Mouse (Mus musculus) heart, postnatal 14 days (tissue): ENCODE results near the gene Sertad3. TPM values are rescaled to one million over a fixed set of nuclear protein-coding genes. Genes with fewer than 3 reads are reported as not detected.

Experiments used
- DNase-seq, 2 experiments: peaks; one replicate each; pipeline ENCODE4 v3.0.0; 2021 to 2022
- intact Hi-C: fragments of 180-260 bp; cut with DNase I; formaldehyde crosslinking; loops from one replicate; pipeline ENCODE4 v1.15.1; 2025
- total RNA-seq, 2 experiments: library from RNA; stranded (reverse); gene quantifications; 2 replicates each; pipeline ENCODE4 v1.2.3; 2021

Gene Sertad3
- total RNA-seq, 2 experiments from 2014 or later, result 7.6 to 8.5 TPM

DNA sequence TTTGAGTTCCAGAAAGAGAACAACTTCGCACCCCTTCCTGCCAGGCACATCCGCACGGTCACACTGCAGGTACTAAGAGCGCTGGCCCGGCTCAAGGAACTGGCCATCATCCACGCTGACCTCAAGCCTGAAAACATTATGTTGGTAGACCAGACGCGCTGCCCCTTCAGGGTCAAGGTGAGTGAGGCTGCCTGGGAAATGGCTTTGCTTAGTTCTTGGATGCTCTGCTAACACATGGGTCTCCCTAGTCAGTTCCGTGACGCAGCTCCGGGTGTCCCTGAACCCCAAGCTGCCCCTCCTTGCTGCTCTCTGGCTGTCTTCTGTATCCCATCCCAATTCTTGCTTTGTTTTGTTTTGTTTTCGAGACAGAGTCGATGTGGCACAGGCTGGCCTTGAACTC is 50.2 kb downstream of the Sertad3 start:
- intact Hi-C loops, result loop anchor here (10.0 kb wide), 1 partner anchor 49 kb away; the partner anchor contains the start of gene Sertad3
- DNase-seq, result no peak

- intact Hi-C loops, result loop anchor here (2.0 to 10.0 kb wide), 4 partner anchors 51 to 189 kb away; partner anchors contain the start of genes Ltbp4 and Sertad3
- DNase-seq, result peak; percentile 86 to 89
These were observed 52.7 kb downstream of the Sertad3 start for GRCm38 (mm10) chr7:27526039-27526827.

Other genes with a start within 250 kb of the Sertad3 start
- 1 to 10 TPM; 4.5 to 5.5 TPM for gene Itpkc, start 245.1 kb upstream of the Sertad3 start, total RNA-seq
- 1 to 10 TPM; 7.0 to 8.8 TPM for gene Coq8b, start 240.7 kb upstream of the Sertad3 start, total RNA-seq
- gene Numbl, start 215.3 kb upstream of the Sertad3 start, total RNA-seq, result 1 to 10 TPM; 7.9 to 8.5 TPM
- 100 to 1,000 TPM; 354 to 358 TPM for gene Ltbp4, start 136.1 kb upstream of the Sertad3 start, total RNA-seq
- 1 to 10 TPM; 8.6 to 9.7 TPM for gene Shkbp1, start 117.7 kb upstream of the Sertad3 start, total RNA-seq
- under 1 TPM in 1 of 2 experiments, not detected in 1; 0.76 TPM for gene Gm20479, start 116.3 kb upstream of the Sertad3 start, total RNA-seq
- gene Sptbn4, start 26.1 kb upstream of the Sertad3 start, total RNA-seq, result under 1 TPM; 0.14 to 0.20 TPM
- 10 to 100 TPM; 34.3 to 34.9 TPM for gene Blvrb, start 25.8 kb upstream of the Sertad3 start, total RNA-seq
- gene Sertad1, start 13.1 kb downstream of the Sertad3 start, total RNA-seq, result 10 to 100 TPM; 10.9 to 11.4 TPM
- gene Prx, start 25.6 kb downstream of the Sertad3 start, total RNA-seq, result 1 to 10 TPM; 1.4 to 2.8 TPM
- under 1 TPM; 0.32 to 0.55 TPM for gene Hipk4, start 49.5 kb downstream of the Sertad3 start, total RNA-seq
- 10 to 100 TPM; 29.0 to 31.8 TPM for gene Pld3, start 79.5 kb downstream of the Sertad3 start, total RNA-seq
- gene 2310022A10Rik, start 79.5 kb downstream of the Sertad3 start, total RNA-seq, result 10 to 100 TPM; 53.0 to 62.2 TPM
- 100 to 1,000 TPM; 169 to 170 TPM for gene Akt2, start 117.8 kb downstream of the Sertad3 start, total RNA-seq
- gene Ttc9b, start 180.1 kb downstream of the Sertad3 start, total RNA-seq, result not detected
- gene Map3k10, start 200.8 kb downstream of the Sertad3 start, total RNA-seq, result 10 to 100 TPM; 17.0 to 22.4 TPM
- gene Zfp607b, start 215.6 kb downstream of the Sertad3 start, total RNA-seq, result 1 to 10 TPM in 1 of 2 experiments, under 1 TPM in 1; 0.84 to 1.3 TPM